Mouse (Mus musculus) ES-E14 (cell line): Measurements from ENCODE around the gene Nfatc4.

Experiments used
- ZC3H11A ChIP-seq: IDR thresholded peaks from 2 replicates; pipeline ENCODE4 v1.6.1; 2012; ENCODE audit warnings: low read depth, mild to moderate bottlenecking, inconsistent platforms, low read length, borderline replicate concordance
- ZNF384 ChIP-seq: IDR thresholded peaks from 2 replicates; pipeline ENCODE4 v1.6.1; 2012; ENCODE audit warnings: low read depth, low read length, inconsistent platforms

- TF ChIP-seq ZC3H11A, result no peak
- TF ChIP-seq ZNF384, result no peak
Observed at GRCm38 (mm10) chr14:55857588-55857987, 34.6 kb downstream of the Nfatc4 start.
